Mouse (Mus musculus) urinary bladder, adult 18-20 months (tissue): ENCODE results near the gene Wbp1l.

Experiments used
- DNase-seq, 2 experiments: peaks; one replicate each; pipeline ENCODE4 v3.0.0; 2022; ENCODE audit warnings: low spot score in 2 of 2, mixed read lengths in 2 of 2

The Wbp1l gene

GRCm38 (mm10) chr19:46629807-46630206 lies 30.9 kb downstream of the Wbp1l start:
- DNase-seq = no peak

GRCm38 (mm10) chr19:46631637-46632036 lies 32.8 kb downstream of the Wbp1l start:
- no peak for DNase-seq

- no peak for DNase-seq
These were observed 36.9 kb downstream of the Wbp1l start for GRCm38 (mm10) chr19:46635766-46636165.

DNA sequence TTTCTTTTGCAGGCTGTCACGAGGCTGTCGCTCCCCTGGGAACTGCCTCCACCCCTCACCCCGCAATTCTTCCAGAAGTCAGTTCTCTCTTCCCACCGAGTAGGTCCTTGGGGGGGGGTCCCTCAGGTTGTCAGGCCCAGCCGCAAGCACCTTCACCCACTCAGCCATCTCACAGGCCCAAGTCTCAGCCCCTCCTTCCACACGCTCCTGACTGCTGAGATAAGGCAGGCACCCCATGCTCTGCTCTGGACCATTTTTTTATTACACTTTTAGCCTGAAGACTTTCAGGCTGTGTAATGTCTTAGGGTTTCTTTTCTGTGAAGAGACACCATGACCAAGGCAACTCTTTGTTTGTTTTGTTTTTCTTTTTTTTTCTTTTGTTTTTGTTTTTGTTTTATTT lies 38.7 kb downstream of the Wbp1l start:
- DNase-seq = no peak

DNA sequence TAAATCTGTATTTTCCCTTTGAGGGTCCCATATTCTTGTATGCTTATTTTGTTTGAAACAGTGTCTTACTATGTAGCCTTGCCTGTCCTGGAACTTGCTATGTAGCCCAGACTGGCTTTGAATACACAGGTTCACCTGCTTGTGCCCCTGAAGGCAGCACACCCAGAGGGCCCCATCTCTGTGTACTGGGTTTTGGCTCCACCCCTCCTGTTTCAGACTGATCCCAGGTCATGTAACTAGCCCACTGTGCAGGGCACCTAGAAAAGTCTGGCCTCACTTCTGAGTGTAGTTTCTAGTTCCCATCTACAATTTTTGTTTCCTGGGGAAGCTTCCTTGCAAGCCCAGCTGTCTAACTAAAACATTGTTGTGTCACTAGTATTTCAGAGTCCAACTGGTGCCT lies 40.2 kb downstream of the Wbp1l start:
- DNase-seq = no peak

- no peak for DNase-seq
These were observed 40.6 kb downstream of the Wbp1l start for GRCm38 (mm10) chr19:46639496-46639895.

DNA sequence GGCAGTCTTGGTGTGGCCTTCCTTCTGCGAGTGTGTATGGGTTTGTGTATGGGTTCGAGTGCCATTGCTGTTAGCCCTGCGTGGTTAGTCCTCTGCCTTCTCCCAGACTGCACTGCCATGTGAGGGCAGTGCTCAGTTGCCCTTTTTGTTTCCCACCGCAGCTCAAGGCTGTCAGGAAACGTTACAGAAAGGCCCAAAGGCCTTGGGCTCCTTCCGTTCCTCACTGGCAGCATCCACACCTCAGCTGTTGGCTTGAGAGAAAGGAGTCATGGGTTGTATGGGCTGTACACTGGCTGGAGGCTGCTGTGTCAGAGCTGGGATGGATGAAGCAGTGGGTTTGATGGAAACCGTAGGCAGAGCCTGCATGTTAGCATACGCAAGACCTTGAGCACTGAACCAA lies 41.9 kb downstream of the Wbp1l start:
- DNase-seq = no peak

- peak; percentile 49 to 66 for DNase-seq
These were observed 42.7 kb downstream of the Wbp1l start for GRCm38 (mm10) chr19:46641420-46642085.

- no peak for DNase-seq
These were observed 43.4 kb downstream of the Wbp1l start for GRCm38 (mm10) chr19:46642136-46642753.

DNA sequence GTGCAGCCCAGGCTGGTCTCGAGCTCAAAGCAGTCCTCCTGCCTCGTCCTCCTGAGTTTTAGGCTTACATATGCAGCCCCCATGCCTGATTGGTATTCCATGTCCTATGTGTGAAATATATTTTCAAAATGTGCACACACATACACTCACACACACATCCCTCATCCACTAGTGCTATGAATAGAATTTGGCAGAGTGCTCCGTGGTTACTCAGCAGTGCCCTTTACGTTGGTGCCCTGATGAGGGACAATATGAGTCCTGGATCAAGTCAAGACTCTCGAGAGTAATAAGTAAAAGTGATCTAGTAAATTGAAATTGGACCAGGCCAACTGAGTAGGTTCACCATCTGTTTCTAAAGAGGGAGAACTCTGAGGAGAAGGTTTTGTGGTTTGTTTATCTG lies 44.4 kb downstream of the Wbp1l start:
- DNase-seq = no peak

GRCm38 (mm10) chr19:46644343-46644792 lies 45.5 kb downstream of the Wbp1l start:
- no peak for DNase-seq

DNA sequence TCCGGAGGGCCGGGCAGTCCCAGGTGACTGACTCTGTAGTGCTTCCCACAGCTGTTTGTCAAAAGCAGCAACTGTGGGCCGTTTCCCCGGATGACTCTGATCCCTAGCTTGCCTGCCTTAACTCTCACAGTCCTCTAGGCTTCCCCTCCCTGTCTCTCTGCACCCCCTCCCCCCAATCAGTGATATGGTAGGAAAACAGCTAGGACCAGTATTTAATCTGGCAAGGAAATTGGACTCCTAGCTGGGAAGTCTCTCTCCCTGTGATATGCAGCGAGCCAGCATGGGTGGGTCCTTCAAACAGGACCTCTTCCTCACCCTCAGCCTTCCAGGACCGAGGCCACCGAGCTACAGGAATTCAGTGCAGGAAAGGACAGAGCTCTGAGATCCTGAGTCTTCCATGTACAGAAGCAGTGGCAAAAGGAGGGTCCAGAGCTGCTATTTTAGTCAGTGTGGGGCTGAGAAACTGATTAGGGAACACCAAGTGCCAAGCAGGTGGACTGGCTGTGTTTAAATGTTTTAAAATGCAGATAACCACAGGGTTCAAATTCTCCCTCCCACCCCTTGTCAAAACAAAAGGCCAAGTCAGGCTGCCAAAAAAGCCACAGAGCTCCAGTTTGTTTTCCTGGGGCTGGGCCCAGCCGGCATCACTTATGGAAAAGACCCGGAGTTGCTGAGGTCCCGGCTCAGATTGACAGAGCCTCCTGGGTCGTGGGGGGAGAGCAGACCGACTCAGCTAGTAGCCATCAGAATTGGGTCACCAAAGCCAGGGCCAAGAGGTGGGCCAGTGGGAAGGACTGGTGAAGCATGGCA lies 46.1 kb downstream of the Wbp1l start:
- DNase-seq = no peak

DNA sequence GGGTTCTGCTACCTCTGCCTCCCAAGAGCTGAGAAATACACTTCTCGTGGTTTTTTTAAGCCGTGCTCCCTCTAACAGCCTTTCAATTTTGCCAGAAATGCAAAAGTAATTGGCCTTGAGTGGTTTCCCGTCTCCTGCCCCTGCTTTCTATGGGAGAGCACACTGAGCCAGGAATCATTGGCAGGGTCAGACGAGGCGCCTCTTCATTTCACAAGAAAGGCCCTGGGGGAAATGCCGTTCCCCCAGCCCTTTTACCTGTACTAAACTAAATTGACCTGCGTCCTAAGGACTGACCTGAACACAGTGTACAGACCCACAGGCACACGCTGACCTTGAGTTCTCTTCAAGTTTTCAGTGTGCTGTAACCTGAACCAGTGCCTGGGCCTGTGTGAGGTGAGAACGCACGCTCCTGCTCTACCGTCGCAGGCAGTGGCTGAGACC lies 47.2 kb downstream of the Wbp1l start:
- DNase-seq = no peak

- DNase-seq = peak in 1 of 2 experiments; percentile 40
These were observed 48.4 kb downstream of the Wbp1l start for GRCm38 (mm10) chr19:46647254-46647653.

- DNase-seq = no peak
These were observed 49.0 kb downstream of the Wbp1l start for GRCm38 (mm10) chr19:46647850-46648249.

DNA sequence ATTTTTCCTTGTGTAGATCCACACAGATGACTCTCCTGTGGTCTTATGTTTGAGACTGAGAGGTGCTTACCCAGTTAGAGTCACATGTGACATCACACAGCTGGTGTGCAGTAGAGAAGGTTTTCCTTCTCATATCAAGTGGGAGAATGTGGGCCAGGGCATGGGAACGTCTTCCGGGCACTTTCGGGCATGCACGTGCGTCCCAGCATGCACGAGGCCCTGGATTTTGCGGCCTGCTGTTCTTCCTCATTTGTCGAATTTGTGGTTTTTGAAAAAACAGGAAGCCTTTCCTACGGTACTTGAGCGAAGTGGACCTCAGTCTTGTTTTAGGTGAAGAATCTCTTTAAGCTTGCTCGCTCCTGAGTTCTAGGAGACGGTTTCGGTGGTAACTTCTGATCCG lies 49.7 kb downstream of the Wbp1l start:
- DNase-seq = no peak

GRCm38 (mm10) chr19:46653188-46653587 lies 54.3 kb downstream of the Wbp1l start:
- no peak for DNase-seq

DNA sequence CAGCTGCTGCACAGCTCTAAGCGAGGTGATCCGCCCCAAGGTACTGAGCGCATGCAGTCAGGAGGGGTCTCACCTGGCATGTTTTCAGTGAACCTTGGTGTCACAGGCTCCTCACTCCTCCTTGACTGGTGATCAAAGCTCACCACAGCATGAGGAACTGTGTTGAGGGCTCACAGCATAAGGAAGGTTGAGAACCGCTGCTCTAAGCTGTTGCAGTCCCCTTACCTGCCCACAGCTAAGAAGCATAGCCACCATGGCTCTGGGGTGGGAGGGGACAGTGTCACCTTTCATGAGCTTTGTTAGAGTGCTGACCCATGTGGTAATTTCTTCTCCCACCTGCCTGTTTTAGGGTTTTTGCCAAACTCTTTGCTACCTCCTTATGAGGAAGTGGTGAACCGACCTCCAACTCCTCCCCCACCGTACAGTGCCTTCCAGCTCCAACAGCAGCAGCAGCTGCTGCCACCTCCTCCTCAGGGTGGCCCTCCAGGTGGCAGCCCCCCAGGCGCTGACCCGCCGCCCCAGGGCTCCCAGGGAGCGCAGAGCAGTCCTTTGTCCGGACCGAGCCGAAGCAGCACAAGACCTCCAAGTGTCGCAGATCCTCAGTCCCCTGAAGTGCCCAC lies 54.8 kb downstream of the Wbp1l start:
- no peak for DNase-seq

GRCm38 (mm10) chr19:46655626-46656025 lies 56.7 kb downstream of the Wbp1l start:
- DNase-seq = no peak

DNA sequence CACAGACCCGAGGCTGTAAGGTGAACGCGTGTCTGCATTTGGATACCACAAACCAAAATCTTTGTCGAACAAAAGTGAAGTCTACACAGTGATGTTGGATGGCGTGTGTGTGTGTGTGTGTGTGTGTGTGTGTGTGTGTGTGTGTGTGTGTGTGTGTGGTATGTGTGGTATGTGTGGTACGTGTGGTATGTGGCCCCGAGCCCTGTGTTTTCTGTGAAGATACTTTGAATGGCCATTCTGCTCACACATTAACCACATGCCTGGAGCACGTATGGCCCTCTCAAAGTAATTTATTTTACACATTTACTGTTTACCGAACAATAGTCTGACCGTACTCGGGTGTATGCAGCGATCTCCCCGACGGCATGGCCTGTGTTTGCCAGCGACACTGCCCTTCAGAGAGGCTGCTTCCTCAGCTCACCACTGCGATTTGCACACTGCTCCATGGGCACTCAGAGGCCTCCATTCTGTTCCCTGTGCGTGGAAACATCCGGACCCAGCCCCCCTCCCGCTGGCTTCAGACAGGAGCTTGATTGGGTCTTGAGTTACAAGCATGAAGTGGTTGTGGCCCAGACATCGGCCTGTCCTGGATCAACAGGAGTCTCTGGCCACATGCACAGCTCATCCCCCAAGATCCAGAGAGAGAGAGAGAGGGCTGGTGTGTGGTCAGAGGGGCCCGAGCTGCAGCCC lies 57.4 kb downstream of the Wbp1l start:
- DNase-seq = no peak

GRCm38 (mm10) chr19:46657339-46658020 lies 58.6 kb downstream of the Wbp1l start:
- no peak for DNase-seq
